ENCODE assay signal across 8 mouse cellular contexts in the genomic region with DNA sequence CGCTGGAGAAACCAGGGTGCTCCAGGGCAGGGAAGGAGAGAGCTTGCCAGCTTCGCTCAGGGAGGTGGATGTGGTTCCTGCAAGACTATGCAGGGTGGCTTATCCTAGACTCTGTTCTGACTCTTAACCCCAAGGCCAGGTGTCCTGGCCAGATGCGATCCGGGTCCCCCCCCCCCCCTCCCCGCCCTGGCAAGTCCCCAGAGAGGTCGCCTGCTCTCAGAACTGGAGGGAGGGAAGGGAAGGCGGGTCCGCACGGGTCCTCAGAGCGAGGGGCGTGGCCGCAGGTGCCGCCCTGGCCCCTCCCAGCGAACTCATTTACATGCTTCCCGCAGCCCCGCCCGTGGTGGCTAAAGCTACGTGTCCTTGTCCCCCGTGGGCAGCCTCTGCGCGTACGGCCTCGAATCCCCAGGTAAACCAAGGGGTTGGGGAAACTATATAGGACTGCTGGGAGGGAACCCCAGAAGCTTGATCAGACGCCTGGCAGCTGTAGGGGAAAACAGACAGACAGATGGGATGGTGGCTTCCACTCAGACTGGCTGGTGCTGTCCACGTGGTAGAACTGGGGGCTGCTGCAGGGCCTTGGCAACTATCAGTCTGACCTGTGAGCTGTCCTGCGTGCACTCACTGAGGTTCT. TPM values are rescaled to one million over a fixed set of nuclear protein-coding genes. Genes with fewer than 3 reads are reported as not detected.
DNase-seq lines count a peak whose midpoint lies in the region; ATAC-seq and TF ChIP-seq lines count a peak whose summit lies in the region.

TSS of gene Bhlha15 (plus strand) at position 337 of the 634 bp plus-strand sequence.

- no peaks in the 10 kb centered on the region for H3K9me3 ChIP-seq in forebrain, postnatal 0 days (ENCODE audit: low read length)
- H3K9me3 ChIP-seq in lung, embryonic 14.5 days (ENCODE audit: low read depth, low read length), result no peaks in the 10 kb centered on the region

- H3K36me3 ChIP-seq in forebrain, postnatal 0 days (ENCODE audit: insufficient read depth), result peaks cover 20% of the 10 kb centered on the region
- H3K36me3 ChIP-seq in kidney, adult 2 months (ENCODE audit: control insufficient read depth, insufficient read depth, low read length), result no peaks in the 10 kb centered on the region
- peaks cover 8% of the 10 kb centered on the region for H3K36me3 ChIP-seq in lung, embryonic 14.5 days (ENCODE audit: insufficient read depth)

- TF ChIP-seq POLR2A in kidney, adult 2 months (IDR thresholded peaks at IDR 0.05; ENCODE audit: low read depth, low read length), result no peak

- no peak within 1 kb of the TSS for H3K4me3 ChIP-seq in forebrain, postnatal 0 days (ENCODE audit: low read depth, low read length)
- no peak within 1 kb of the TSS for H3K4me3 ChIP-seq in kidney, adult 2 months (ENCODE audit: insufficient read depth, low read depth, low read length)
- H3K4me3 ChIP-seq in lung, embryonic 14.5 days (ENCODE audit: low read depth, low read length), result peak within 1 kb of the TSS; percentile 23; the same call in 1 of the 2 replicates

- H3K9ac ChIP-seq in forebrain, postnatal 0 days, result 0 out of 2 replicates have a peak within 1 kb of the TSS, but pooled peaks have one; percentile 4
- H3K9ac ChIP-seq in lung, embryonic 14.5 days, result peak within 1 kb of the TSS; percentile 40

- peak within 1 kb of the TSS; percentile 29 for H3K4me2 ChIP-seq in forebrain, postnatal 0 days (ENCODE audit: low read depth)
- H3K4me2 ChIP-seq in lung, embryonic 14.5 days, result peak within 1 kb of the TSS; percentile 62

- ATAC-seq in forebrain, postnatal 0 days, result peak; percentile 48; the same call in 1 of the 2 replicates
- ATAC-seq in lung, embryonic 14.5 days (ENCODE audit: insufficient read depth), result peak; percentile 55; the same call in 1 of the 2 replicates

- no peaks in the 10 kb centered on the region for H3K27me3 ChIP-seq in forebrain, postnatal 0 days (ENCODE audit: insufficient read depth, low read length)
- no peaks in the 10 kb centered on the region for H3K27me3 ChIP-seq in kidney, adult 2 months (replicated peaks; ENCODE audit: control insufficient read depth, insufficient read depth, low read length)
- H3K27me3 ChIP-seq in lung, embryonic 14.5 days (ENCODE audit: insufficient read depth, low read length), result no peaks in the 10 kb centered on the region

- no peak within 1 kb of the TSS for H3K27ac ChIP-seq in forebrain, postnatal 0 days (ENCODE audit: low read depth, low read length)
- H3K27ac ChIP-seq in kidney, adult 2 months (ENCODE audit: insufficient read depth, low read depth, low read length), result no peak within 1 kb of the TSS
- no peak within 1 kb of the TSS for H3K27ac ChIP-seq in lung, embryonic 14.5 days (ENCODE audit: low read depth)

- 6% methylated on average over 25 of the region's 26 CpGs for whole genome bisulfite sequencing in forebrain, postnatal 0 days
- 7% methylated on average over 26 of the region's 26 CpGs for WGBS in kidney, adult 2 months
- WGBS in lung, embryonic 14.5 days, result 3% methylated on average over 23 of the region's 26 CpGs

- H3K4me1 ChIP-seq in forebrain, postnatal 0 days (ENCODE audit: insufficient read depth), result 0 out of 2 replicates have a peak, but pooled peaks cover 4% of the 10 kb centered on the region
- no peaks in the 10 kb centered on the region for H3K4me1 ChIP-seq in kidney, adult 2 months (ENCODE audit: control insufficient read depth, insufficient read depth, low read length)
- no peaks in the 10 kb centered on the region for H3K4me1 ChIP-seq in lung, embryonic 14.5 days (ENCODE audit: insufficient read depth)

- intact Hi-C loops in left cerebral cortex, postnatal 25 days (cut with DNase I), result no loop called here

- peak; percentile 53 for DNase-seq in ES-CJ7 (ENCODE audit: low read depth, low spot score)
- DNase-seq in adrenal gland, postnatal 36 days, result peak; percentile 75 to 86
- no peak for DNase-seq in forebrain, postnatal 0 days
- DNase-seq in kidney, adult 2 months, result peak; percentile 77
- DNase-seq in lung, embryonic 14.5 days, result peak; percentile 59
- DNase-seq in ovary, postnatal 14 days (ENCODE audit: low spot score), result peak; percentile 27
- DNase-seq in layer of hippocampus, postnatal 14 days (ENCODE audit: low spot score in 2 of 2), result no peak
- no peak for DNase-seq in left cerebral cortex, postnatal 25 days (ENCODE audit: low spot score in 2 of 2)

- no peak for TF ChIP-seq CTCF in forebrain, postnatal 0 days (IDR thresholded peaks at IDR 0.05; ENCODE audit: low read depth)
- no peak for TF ChIP-seq CTCF in kidney, adult 2 months (conservative IDR thresholded peaks at IDR 0.05; ENCODE audit: insufficient read depth, insufficient read length, low read depth, low read length)
- TF ChIP-seq CTCF in lung, embryonic 14.5 days (IDR thresholded peaks at IDR 0.05; ENCODE audit: low read depth), result no peak

RNA-seq across cellular contexts. Expression of gene Bhlha15, which starts in this region (rescaled TPM):
- under 1 TPM; 0.69 to 0.86 TPM for total RNA-seq in adrenal gland, postnatal 36 days (2021)
- total RNA-seq in forebrain, postnatal 0 days (2014; rRNA removed), result 0.77 TPM in 1 of 2 replicates, not detected in the other
- polyA plus RNA-seq in forebrain, postnatal 0 days (2015; fragmentation: Nextera tagmentation; extraction: Ambion mirVana), result 0.11 TPM in 1 of 2 replicates, not detected in the other
- polyA plus RNA-seq in kidney, adult 2 months (2012; rRNA removed), result 0.14 and 0.24 TPM in 2 replicates
- 0.18 and 0.42 TPM in 2 replicates for polyA plus RNA-seq in lung, embryonic 14.5 days (2014; fragmentation: Nextera tagmentation; extraction: Ambion mirVana)
- under 1 TPM in 1 of 2 experiments, not detected in 1; 0.45 TPM for total RNA-seq in layer of hippocampus, postnatal 14 days (2021)
- total RNA-seq in left cerebral cortex, postnatal 25 days (2021), result under 1 TPM; 0.25 to 0.30 TPM

Comparison
In these comparisons a context has a peak if more than half of its experiments do, and no peak if none do; other contexts are left out.
1. Peak in DNase-seq in adrenal gland, postnatal 36 days; RNA of the gene not detected or under 1 TPM.
2. Peak in ATAC-seq, H3K9ac ChIP-seq and H3K4me2 ChIP-seq in forebrain, postnatal 0 days; RNA of the gene not detected or under 1 TPM.
3. Peak in DNase-seq in kidney, adult 2 months; RNA of the gene not detected or under 1 TPM.
4. Peak in DNase-seq, ATAC-seq, H3K4me3 ChIP-seq, H3K9ac ChIP-seq and H3K4me2 ChIP-seq in lung, embryonic 14.5 days; RNA of the gene not detected or under 1 TPM.
5. DNase-seq: peak in ES-CJ7 (single experiment) and ovary, postnatal 14 days (single experiment); none in forebrain, postnatal 0 days (single experiment), layer of hippocampus, postnatal 14 days (0 of 2) and left cerebral cortex, postnatal 25 days (0 of 2).